Mouse (Mus musculus): ENCODE data around the gene Mcoln2.
"Not testable (repeated sequence)": the region's sequence is repeated elsewhere in the genome, so short reads cannot be mapped to it uniquely, and the experiment has no call there.

The Mcoln2 gene

GRCm38 (mm10) chr3:146189933-146190332 is 40.3 kb downstream of the Mcoln2 start:
- no peak for DNase-seq (ENCODE audit: low read depth)

- no peak for DNase-seq (ENCODE audit: low read depth)
Measured at GRCm38 (mm10) chr3:146192507-146192906, 42.9 kb downstream of the Mcoln2 start.

- no peak for DNase-seq (ENCODE audit: low read depth)
Measured at GRCm38 (mm10) chr3:146195153-146195552, 45.5 kb downstream of the Mcoln2 start.

GRCm38 (mm10) chr3:146196301-146196700 is 46.7 kb downstream of the Mcoln2 start:
- no peak for DNase-seq (ENCODE audit: low read depth)

- DNase-seq (ENCODE audit: low read depth): no peak
Measured at GRCm38 (mm10) chr3:146196780-146197743, 47.4 kb downstream of the Mcoln2 start.

GRCm38 (mm10) chr3:146197785-146198184 is 48.2 kb downstream of the Mcoln2 start:
- DNase-seq (ENCODE audit: low read depth): no peak

GRCm38 (mm10) chr3:146198803-146199481 is 49.3 kb downstream of the Mcoln2 start:
- DNase-seq (ENCODE audit: low read depth): no peak

GRCm38 (mm10) chr3:146199486-146199885 is 49.9 kb downstream of the Mcoln2 start:
- DNase-seq (ENCODE audit: low read depth): no peak

GRCm38 (mm10) chr3:146204375-146204774 is 54.7 kb downstream of the Mcoln2 start:
- DNase-seq (ENCODE audit: low read depth): no peak

GRCm38 (mm10) chr3:146205305-146205704 is 55.7 kb downstream of the Mcoln2 start:
- DNase-seq (ENCODE audit: low read depth): no peak

- DNase-seq (ENCODE audit: low read depth): no peak
Measured at GRCm38 (mm10) chr3:146206635-146207034, 57.0 kb downstream of the Mcoln2 start.

GRCm38 (mm10) chr3:146207440-146207839 is 57.8 kb downstream of the Mcoln2 start:
- no peak for DNase-seq (ENCODE audit: low read depth)

GRCm38 (mm10) chr3:146209759-146210158 is 60.1 kb downstream of the Mcoln2 start:
- not testable (repeated sequence) for DNase-seq (ENCODE audit: low read depth)

- no peak for DNase-seq (ENCODE audit: low read depth)
Measured at GRCm38 (mm10) chr3:146211141-146211747, 61.6 kb downstream of the Mcoln2 start.

GRCm38 (mm10) chr3:146211964-146212363 is 62.3 kb downstream of the Mcoln2 start:
- DNase-seq (ENCODE audit: low read depth): no peak

- no peak for DNase-seq (ENCODE audit: low read depth)
Measured at GRCm38 (mm10) chr3:146213336-146213735, 63.7 kb downstream of the Mcoln2 start.

- no peak for DNase-seq (ENCODE audit: low read depth)
Measured at GRCm38 (mm10) chr3:146216561-146216960, 66.9 kb downstream of the Mcoln2 start.

GRCm38 (mm10) chr3:146220776-146221486 is 71.3 kb downstream of the Mcoln2 start, which contains the start of gene Lpar3:
TSS of gene Lpar3 (plus strand) at chr3:146220963.
- DNase-seq (ENCODE audit: low read depth): no peak

GRCm38 (mm10) chr3:146224271-146224670 is 74.6 kb downstream of the Mcoln2 start:
- DNase-seq (ENCODE audit: low read depth): no peak

- no peak for DNase-seq (ENCODE audit: low read depth)
Measured at GRCm38 (mm10) chr3:146225061-146225761, 75.6 kb downstream of the Mcoln2 start.

GRCm38 (mm10) chr3:146227427-146227826 is 77.8 kb downstream of the Mcoln2 start:
- DNase-seq (ENCODE audit: low read depth): no peak

Measured in c-Kit-positive CD71-positive TER-119-negative erythroid progenitor cells, embryonic 14.5 days (primary cell).